In genomic region chr5:135803135-135803534, GRCm38 (mm10) we compare ENCODE assay signal across 20 mouse cellular contexts. TPM values are rescaled to one million over a fixed set of nuclear protein-coding genes. Genes with fewer than 3 reads are reported as not detected.
DNase-seq lines count a peak whose midpoint lies in the region; ATAC-seq and TF ChIP-seq lines count a peak whose summit lies in the region.
"Had no signal": no experiment of that assay in that cellular context is flagged by ENCODE, and none has a peak within 500 bp of the region (broad histone marks: within the 10 kb centered on the region; RNA-seq: fewer than 3 reads in every experiment).

No protein-coding gene starts in this region.

- no peak overlapping the region for H3K9ac ChIP-seq in hindbrain, postnatal 0 days (replicated peaks; ENCODE audit: low read length)
- H3K9ac ChIP-seq in hindbrain, embryonic 16.5 days (ENCODE audit: low read depth, low read length), result no peak overlapping the region
- no peak overlapping the region for H3K9ac ChIP-seq in neural tube, embryonic 13.5 days
- no peak overlapping the region for H3K9ac ChIP-seq in neural tube, embryonic 15.5 days (replicated peaks)
- H3K9ac ChIP-seq in ES-E14 (ENCODE audit: insufficient read depth, low read depth, low read length, poor library complexity, severe bottlenecking), result no peak overlapping the region; the same call in 1 of the 2 replicates
- H3K9ac ChIP-seq: heart, embryonic 12.5 days; midbrain, embryonic 12.5 days; neural tube, embryonic 12.5 days had no signal

- ATAC-seq in hindbrain, postnatal 0 days, result no peak
- no peak for ATAC-seq in hindbrain, embryonic 16.5 days
- ATAC-seq in neural tube, embryonic 13.5 days (ENCODE audit: low read depth), result no peak
- no peak for ATAC-seq in neural tube, embryonic 15.5 days (ENCODE audit: low FRiP score)
- ATAC-seq: forebrain, embryonic 16.5 days had no signal

- in situ Hi-C loops in ES-E14 (cut with MboI; ENCODE audit: low sequenced_read_pairs in 2 of 2, unreplicated experiment in 2 of 2), result no loop called here

- DNase-seq in hindbrain, postnatal 0 days (ENCODE audit: low spot score), result no peak
- DNase-seq in ES-E14 (ENCODE audit: low read depth, low spot score), result peak; percentile 80
- DNase-seq in induced T-regulatory cell, adult 2 months (ENCODE audit: low read depth), result peak; percentile 37
- no peak for DNase-seq in left cerebral cortex, postnatal 14 days (ENCODE audit: low spot score in 2 of 2)
- no peak for DNase-seq in cerebellum, adult 8-10 months
- DNase-seq: adrenal gland, adult 8-10 months; gastrocnemius, postnatal 14 days; kidney, adult 2 months; lung, postnatal 10 days; thymus, postnatal 14 days had no signal

- no peak overlapping the region for H3K4me2 ChIP-seq in hindbrain, postnatal 0 days (ENCODE audit: low read depth, low read length)
- H3K4me2 ChIP-seq in hindbrain, embryonic 16.5 days (ENCODE audit: low read length), result no peak overlapping the region
- no peak overlapping the region for H3K4me2 ChIP-seq in neural tube, embryonic 13.5 days
- H3K4me2 ChIP-seq in neural tube, embryonic 15.5 days, result no peak overlapping the region
- H3K4me2 ChIP-seq: heart, embryonic 12.5 days; midbrain, embryonic 12.5 days; neural tube, embryonic 12.5 days had no signal

- intact Hi-C loops in left cerebral cortex, postnatal 14 days (cut with DNase I), result no loop called here

- no peaks in the 10 kb centered on the region for H3K27me3 ChIP-seq in hindbrain, postnatal 0 days (ENCODE audit: insufficient read depth, low read length)
- no peaks in the 10 kb centered on the region for H3K27me3 ChIP-seq in hindbrain, embryonic 16.5 days (replicated peaks; ENCODE audit: control insufficient read depth, insufficient read depth, low read length)
- no peaks in the 10 kb centered on the region for H3K27me3 ChIP-seq in neural tube, embryonic 13.5 days
- H3K27me3 ChIP-seq in neural tube, embryonic 15.5 days (replicated peaks), result no peaks in the 10 kb centered on the region
- H3K27me3 ChIP-seq: neural tube, embryonic 12.5 days had no signal

- H3K9me3 ChIP-seq in hindbrain, postnatal 0 days (ENCODE audit: low read length), result no peaks in the 10 kb centered on the region
- H3K9me3 ChIP-seq in hindbrain, embryonic 16.5 days (ENCODE audit: control insufficient read depth, low read length), result no peaks in the 10 kb centered on the region
- H3K9me3 ChIP-seq in neural tube, embryonic 13.5 days, result no peaks in the 10 kb centered on the region
- no peaks in the 10 kb centered on the region for H3K9me3 ChIP-seq in neural tube, embryonic 15.5 days (replicated peaks)
- no peaks in the 10 kb centered on the region for H3K9me3 ChIP-seq in ES-E14 (ENCODE audit: control insufficient read depth, insufficient read depth, low read depth, low read length)
- H3K9me3 ChIP-seq: midbrain, embryonic 12.5 days; neural tube, embryonic 12.5 days had no signal

- no peaks in the 10 kb centered on the region for H3K36me3 ChIP-seq in hindbrain, postnatal 0 days (ENCODE audit: insufficient read depth, low read length)
- no peaks in the 10 kb centered on the region for H3K36me3 ChIP-seq in hindbrain, embryonic 16.5 days (ENCODE audit: control insufficient read depth, insufficient read depth, low read length)
- no peaks in the 10 kb centered on the region for H3K36me3 ChIP-seq in neural tube, embryonic 13.5 days
- no peaks in the 10 kb centered on the region for H3K36me3 ChIP-seq in neural tube, embryonic 15.5 days
- H3K36me3 ChIP-seq in ES-E14 (ENCODE audit: control insufficient read depth, insufficient read depth, low read length, poor library complexity, severe bottlenecking), result no peaks in the 10 kb centered on the region
- H3K36me3 ChIP-seq: heart, embryonic 12.5 days; midbrain, embryonic 12.5 days; neural tube, embryonic 12.5 days had no signal

- whole genome bisulfite sequencing in hindbrain, postnatal 0 days, result 76% methylated on average over 4 of the region's 4 CpGs
- 75% methylated on average over 4 of the region's 4 CpGs for WGBS in hindbrain, embryonic 16.5 days
- WGBS in neural tube, embryonic 13.5 days, result 66% methylated on average over 4 of the region's 4 CpGs
- 69% methylated on average over 4 of the region's 4 CpGs for WGBS in neural tube, embryonic 15.5 days

- TF ChIP-seq CTCF in hindbrain, postnatal 0 days (IDR thresholded peaks at IDR 0.05; ENCODE audit: low read depth), result peak; percentile 40

- H3K4me1 ChIP-seq in hindbrain, postnatal 0 days (ENCODE audit: insufficient read depth, low read length), result peaks cover 11% of the 10 kb centered on the region
- peaks cover 23% of the 10 kb centered on the region for H3K4me1 ChIP-seq in hindbrain, embryonic 16.5 days (ENCODE audit: control insufficient read depth, insufficient read depth, low read depth, low read length)
- H3K4me1 ChIP-seq in neural tube, embryonic 13.5 days (replicated peaks), result peaks cover 63% of the 10 kb centered on the region
- H3K4me1 ChIP-seq in neural tube, embryonic 15.5 days, result peaks cover 33% of the 10 kb centered on the region
- peaks cover 4 to 26% of the 10 kb centered on the region in 2 experiments for H3K4me1 ChIP-seq in ES-E14 (ENCODE audit: control insufficient read depth in 2 of 2, insufficient read depth in 2 of 2, low read length in 2 of 2, poor library complexity in 1 of 2)

- H3K4me3 ChIP-seq in hindbrain, postnatal 0 days (ENCODE audit: low read length), result no peak overlapping the region
- H3K4me3 ChIP-seq in hindbrain, embryonic 16.5 days (ENCODE audit: low read length), result no peak overlapping the region
- H3K4me3 ChIP-seq in neural tube, embryonic 13.5 days, result no peak overlapping the region
- no peak overlapping the region for H3K4me3 ChIP-seq in neural tube, embryonic 15.5 days (replicated peaks)
- H3K4me3 ChIP-seq in ES-E14 (ENCODE audit: insufficient read depth in 1 of 2, low read depth in 1 of 2, low read length in 2 of 2, poor library complexity in 1 of 2, severe bottlenecking in 1 of 2), result no peak overlapping the region
- H3K4me3 ChIP-seq: heart, embryonic 12.5 days; midbrain, embryonic 12.5 days; neural tube, embryonic 12.5 days had no signal

- H3K27ac ChIP-seq in hindbrain, postnatal 0 days, result no peak overlapping the region
- no peak overlapping the region for H3K27ac ChIP-seq in hindbrain, embryonic 16.5 days (ENCODE audit: low read depth, low read length)
- 0 out of 2 replicates have a peak overlapping the region, but pooled peaks have one; percentile 23 for H3K27ac ChIP-seq in neural tube, embryonic 13.5 days (replicated peaks)
- H3K27ac ChIP-seq in neural tube, embryonic 15.5 days (replicated peaks), result no peak overlapping the region; the same call in 1 of the 2 replicates
- no peak overlapping the region for H3K27ac ChIP-seq in ES-E14 (ENCODE audit: insufficient read depth, low read depth, low read length, poor library complexity, severe bottlenecking)
- H3K27ac ChIP-seq: midbrain, embryonic 12.5 days; neural tube, embryonic 12.5 days had no signal

TF ChIP-seq in ES-E14, 5 proteins besides CTCF, POLR2A, EP300 and RAD21:
- TF ChIP-seq ZNF384 (IDR thresholded peaks at IDR 0.05; ENCODE audit: low read depth, low read length) (no peak), CHD2 (IDR thresholded peaks at IDR 0.05; ENCODE audit: low read depth, low read length) (no peak), ZC3H11A (IDR thresholded peaks at IDR 0.05; ENCODE audit: borderline replicate concordance, low read depth, low read length) (peak; percentile 25; the same call in 1 of the 2 replicates)

RNA-seq across cellular contexts. Expression of gene Srrm3, which starts 3.6 kb away (rescaled TPM):
- total RNA-seq in hindbrain, postnatal 0 days (2014; rRNA removed), result 75.8 and 106 TPM in 2 replicates
- polyA plus RNA-seq in hindbrain, postnatal 0 days (2015; fragmentation: Nextera tagmentation; extraction: Ambion mirVana), result 50.8 and 55.7 TPM in 2 replicates
- 59.7 and 65.9 TPM in 2 replicates for polyA plus RNA-seq in hindbrain, embryonic 16.5 days (2015; fragmentation: Nextera tagmentation; extraction: Ambion mirVana)
- 77.2 and 85.9 TPM in 2 replicates for polyA plus RNA-seq in neural tube, embryonic 13.5 days (2015; fragmentation: Nextera tagmentation; extraction: Ambion mirVana)
- 65.5 and 87.3 TPM in 2 replicates for polyA plus RNA-seq in neural tube, embryonic 15.5 days (2015; fragmentation: Nextera tagmentation; extraction: Ambion mirVana)
- 0.18 and 0.90 TPM in 2 replicates for total RNA-seq in ES-E14 (2012; rRNA removed)
- total RNA-seq in left cerebral cortex, postnatal 14 days (2021), result 10 to 100 TPM; 95.2 to 95.9 TPM
- total RNA-seq: common myeloid progenitor, adult 5-6 weeks; gastrocnemius, postnatal 14 days; hematopoietic stem cell, adult 5-6 weeks had no signal
- polyA plus RNA-seq: limb, embryonic 11.5 days had no signal

RNA-seq across cellular contexts. Expression of gene Mdh2, which starts 24.9 kb away (rescaled TPM):
- total RNA-seq in hindbrain, postnatal 0 days (2014; rRNA removed), result 165 and 169 TPM in 2 replicates
- 732 and 760 TPM in 2 replicates for polyA plus RNA-seq in hindbrain, postnatal 0 days (2015; fragmentation: Nextera tagmentation; extraction: Ambion mirVana)
- 670 and 701 TPM in 2 replicates for polyA plus RNA-seq in hindbrain, embryonic 16.5 days (2015; fragmentation: Nextera tagmentation; extraction: Ambion mirVana)
- polyA plus RNA-seq in neural tube, embryonic 13.5 days (2015; fragmentation: Nextera tagmentation; extraction: Ambion mirVana), result 607 and 633 TPM in 2 replicates
- 658 and 665 TPM in 2 replicates for polyA plus RNA-seq in neural tube, embryonic 15.5 days (2015; fragmentation: Nextera tagmentation; extraction: Ambion mirVana)
- total RNA-seq in ES-E14 (2012; rRNA removed), result 181 and 223 TPM in 2 replicates
- total RNA-seq in left cerebral cortex, postnatal 14 days (2021), result 100 to 1,000 TPM; 472 to 478 TPM

RNA-seq across cellular contexts. Expression of gene Styxl1, which starts 24.9 kb away (rescaled TPM):
- 0.10 TPM in 1 of 2 replicates, not detected in the other for total RNA-seq in hindbrain, postnatal 0 days (2014; rRNA removed)
- polyA plus RNA-seq in hindbrain, postnatal 0 days (2015; fragmentation: Nextera tagmentation; extraction: Ambion mirVana), result 0.61 and 0.69 TPM in 2 replicates
- polyA plus RNA-seq in hindbrain, embryonic 16.5 days (2015; fragmentation: Nextera tagmentation; extraction: Ambion mirVana), result 0.48 and 0.51 TPM in 2 replicates
- 0.68 TPM in 1 of 2 replicates, not detected in the other for polyA plus RNA-seq in neural tube, embryonic 13.5 days (2015; fragmentation: Nextera tagmentation; extraction: Ambion mirVana)
- 0.36 and 0.88 TPM in 2 replicates for polyA plus RNA-seq in neural tube, embryonic 15.5 days (2015; fragmentation: Nextera tagmentation; extraction: Ambion mirVana)
- total RNA-seq in ES-E14 (2012; rRNA removed), result not detected in 2 replicates
- total RNA-seq in left cerebral cortex, postnatal 14 days (2021), result not detected
- total RNA-seq: common myeloid progenitor, adult 5-6 weeks; gastrocnemius, postnatal 14 days; hematopoietic stem cell, adult 5-6 weeks had no signal
- polyA plus RNA-seq: heart, embryonic 12.5 days; limb, embryonic 11.5 days had no signal

RNA-seq across cellular contexts. Expression of gene Tmem120a, which starts 58.9 kb away (rescaled TPM):
- 52.8 and 71.7 TPM in 2 replicates for total RNA-seq in hindbrain, postnatal 0 days (2014; rRNA removed)
- 83.2 and 89.7 TPM in 2 replicates for polyA plus RNA-seq in hindbrain, postnatal 0 days (2015; fragmentation: Nextera tagmentation; extraction: Ambion mirVana)
- polyA plus RNA-seq in hindbrain, embryonic 16.5 days (2015; fragmentation: Nextera tagmentation; extraction: Ambion mirVana), result 90.3 and 93.5 TPM in 2 replicates
- 80.3 and 84.5 TPM in 2 replicates for polyA plus RNA-seq in neural tube, embryonic 13.5 days (2015; fragmentation: Nextera tagmentation; extraction: Ambion mirVana)
- 73.6 and 88.2 TPM in 2 replicates for polyA plus RNA-seq in neural tube, embryonic 15.5 days (2015; fragmentation: Nextera tagmentation; extraction: Ambion mirVana)
- total RNA-seq in ES-E14 (2012; rRNA removed), result 38.7 and 42.2 TPM in 2 replicates
- total RNA-seq in left cerebral cortex, postnatal 14 days (2021), result 10 to 100 TPM; 15.9 to 17.4 TPM

Comparison
In these comparisons a context has a peak if more than half of its experiments do, and no peak if none do; other contexts are left out.
1. DNase-seq: peak in ES-E14 (single experiment) and induced T-regulatory cell, adult 2 months (single experiment); none in hindbrain, postnatal 0 days (single experiment), left cerebral cortex, postnatal 14 days (0 of 2) and cerebellum, adult 8-10 months (single experiment).